Mouse (Mus musculus): Measurements from ENCODE around the gene Gm10665.
"Not testable (repeated sequence)": the region's sequence is repeated elsewhere in the genome, so short reads cannot be mapped to it uniquely, and the experiment has no call there.

Gene Gm10665

GRCm38 (mm10) chr7:22463975-22464374 is at the start of gene Gm10665:
Gene Gm10665 (minus strand): TSS chr7:22464075.
- DNase-seq (ENCODE audit: low read depth, low spot score) = not testable (repeated sequence)

- DNase-seq (ENCODE audit: low read depth, low spot score) = not testable (repeated sequence)
These were observed 35.7 kb upstream of the Gm10665 start, which contains the start of gene Vmn1r151 for GRCm38 (mm10) chr7:22499578-22499977. Gene Vmn1r151 (minus strand): TSS chr7:22499678.

- not testable (repeated sequence) for DNase-seq (ENCODE audit: low read depth, low spot score)
These were observed 25.7 kb downstream of the Gm10665 start, which contains the start of gene Vmn1r149 for GRCm38 (mm10) chr7:22438129-22438528. Gene Vmn1r149 (minus strand): TSS chr7:22438229.

GRCm38 (mm10) chr7:22413283-22413682 is 50.6 kb downstream of the Gm10665 start, which contains the start of gene Vmn1r148:
Gene Vmn1r148 (plus strand): TSS chr7:22413583.
- not testable (repeated sequence) for DNase-seq (ENCODE audit: low read depth, low spot score)
